Mouse (Mus musculus) stomach, postnatal 0 days (tissue): ENCODE measurements around the gene Brinp2.

Source experiments
- CTCF ChIP-seq: IDR thresholded peaks from 2 replicates; pipeline ENCODE4 v1.5.1; 2016; ENCODE audit warnings: antibody characterized with exemption, low read depth, mild to moderate bottlenecking, moderate library complexity
- EP300 ChIP-seq: optimal IDR thresholded peaks from 2 replicates; pipeline ENCODE3; 2016; ENCODE audit warnings: antibody characterized with exemption

DNA sequence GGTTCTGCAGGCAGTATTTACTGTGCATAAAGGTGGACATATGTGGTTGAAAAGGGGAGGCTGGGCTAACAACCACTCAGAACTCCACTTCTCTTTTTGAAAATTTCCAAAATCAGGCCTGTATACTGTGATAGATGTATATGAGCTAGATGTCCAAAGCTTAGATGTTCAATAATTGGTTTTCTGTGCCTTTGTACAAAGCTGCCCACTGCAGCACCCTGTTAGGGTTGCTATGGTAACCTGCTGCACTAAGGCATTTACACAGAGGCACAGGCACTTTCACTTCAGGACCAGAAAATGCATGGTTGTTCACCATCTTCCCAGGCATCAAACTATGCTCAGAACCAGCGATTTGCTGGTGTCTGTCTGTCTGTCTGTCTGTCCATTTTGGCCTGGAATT is 8.3 kb upstream of the Brinp2 start:
- TF ChIP-seq CTCF (no peak), EP300 (no peak)
